ENCODE assay signal across 25 mouse cellular contexts in the genomic region with DNA sequence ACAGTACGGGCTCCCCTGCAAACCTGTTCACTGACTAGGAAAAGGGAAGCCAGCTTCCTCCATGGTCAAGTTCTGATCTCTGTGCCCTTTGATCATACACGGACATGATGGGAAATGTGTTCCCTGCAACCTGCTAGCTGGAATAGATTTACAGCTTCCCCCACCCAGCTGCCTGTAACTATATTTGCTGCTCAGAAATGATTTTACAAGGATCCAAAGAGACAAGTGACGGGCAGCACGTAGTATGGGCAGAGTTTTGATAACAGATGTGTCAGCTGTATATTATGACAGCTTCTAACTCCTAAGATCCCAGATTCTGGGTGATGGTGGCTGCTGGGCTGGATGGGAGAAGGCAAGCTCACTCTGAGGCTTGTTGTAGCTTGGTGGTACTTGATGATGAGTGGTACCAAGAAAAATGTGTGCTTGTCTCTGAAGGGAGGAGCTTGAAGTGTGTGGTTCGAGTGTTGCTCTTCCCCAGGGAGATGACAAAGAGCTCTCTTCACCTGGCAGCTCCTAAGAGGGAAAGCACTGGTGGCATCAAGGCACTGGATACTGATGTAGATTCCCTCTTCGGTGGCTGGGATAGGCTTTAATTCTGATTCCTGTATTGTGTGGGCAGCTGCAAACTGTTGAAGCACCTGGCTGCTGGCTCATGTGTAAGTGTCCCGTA. TPM values are rescaled to one million over a fixed set of nuclear protein-coding genes. Genes with fewer than 3 reads are reported as not detected.
DNase-seq lines count a peak whose midpoint lies in the region; ATAC-seq and TF ChIP-seq lines count a peak whose summit lies in the region.
"Had no signal": no experiment of that assay in that cellular context is flagged by ENCODE, and none has a peak within 500 bp of the region (broad histone marks: within the 10 kb centered on the region; RNA-seq: fewer than 3 reads in every experiment).

No protein-coding gene starts in this region.

- peak; percentile 53 for DNase-seq in midbrain, embryonic 11.5 days (ENCODE audit: low spot score, missing footprints)
- DNase-seq in NIH3T3 (ENCODE audit: low read depth), result peak; percentile 38
- DNase-seq in cerebellum, adult 11-12 months, result no peak
- DNase-seq in embryo, embryonic 10 days (ENCODE audit: low spot score), result no peak
- DNase-seq: adrenal gland, postnatal 36 days; cerebellum, adult 2 months; cerebellum, postnatal 14 days; gastrocnemius, postnatal 14 days; heart, postnatal 4 days; kidney, adult 2 months; kidney, postnatal 4 days; layer of hippocampus, postnatal 36 days; left cerebral cortex, postnatal 4 days; liver, postnatal 0 days; midbrain, embryonic 14.5 days; right cerebral cortex, postnatal 4 days had no signal

- no peak overlapping the region for H3K27ac ChIP-seq in midbrain, embryonic 11.5 days (ENCODE audit: low read depth, low read length)
- no peak overlapping the region for H3K27ac ChIP-seq in midbrain, embryonic 15.5 days
- peak overlapping the region; percentile 92 for H3K27ac ChIP-seq in intestine, postnatal 0 days (ENCODE audit: low read depth, low read length)
- H3K27ac ChIP-seq: hindbrain, embryonic 13.5 days; kidney, postnatal 0 days; liver, embryonic 12.5 days; macrophage; neural tube, embryonic 12.5 days had no signal

- no peaks in the 10 kb centered on the region for H3K27me3 ChIP-seq in midbrain, embryonic 11.5 days (ENCODE audit: control insufficient read depth, insufficient read depth, low read length)
- H3K27me3 ChIP-seq in midbrain, embryonic 15.5 days (replicated peaks), result no peaks in the 10 kb centered on the region
- H3K27me3 ChIP-seq in intestine, postnatal 0 days (replicated peaks; ENCODE audit: control insufficient read depth, insufficient read depth, low read length), result no peaks in the 10 kb centered on the region
- H3K27me3 ChIP-seq: hindbrain, embryonic 13.5 days; liver, embryonic 12.5 days; neural tube, embryonic 12.5 days had no signal

- H3K36me3 ChIP-seq in midbrain, embryonic 11.5 days (ENCODE audit: control insufficient read depth, insufficient read depth, low read length), result no peaks in the 10 kb centered on the region
- no peaks in the 10 kb centered on the region for H3K36me3 ChIP-seq in midbrain, embryonic 15.5 days (replicated peaks)
- no peaks in the 10 kb centered on the region for H3K36me3 ChIP-seq in intestine, postnatal 0 days (ENCODE audit: control insufficient read depth, insufficient read depth)
- H3K36me3 ChIP-seq: hindbrain, embryonic 13.5 days; liver, embryonic 12.5 days; neural tube, embryonic 12.5 days had no signal

- H3K4me2 ChIP-seq in midbrain, embryonic 11.5 days, result no peak overlapping the region
- H3K4me2 ChIP-seq in midbrain, embryonic 15.5 days, result no peak overlapping the region
- H3K4me2 ChIP-seq in intestine, postnatal 0 days (replicated peaks; ENCODE audit: low read depth), result no peak overlapping the region
- H3K4me2 ChIP-seq: hindbrain, embryonic 13.5 days; liver, embryonic 12.5 days; neural tube, embryonic 12.5 days had no signal

- H3K9me3 ChIP-seq in midbrain, embryonic 11.5 days (ENCODE audit: control insufficient read depth, low read length), result no peaks in the 10 kb centered on the region
- H3K9me3 ChIP-seq in midbrain, embryonic 15.5 days, result no peaks in the 10 kb centered on the region
- no peaks in the 10 kb centered on the region for H3K9me3 ChIP-seq in intestine, postnatal 0 days (ENCODE audit: control insufficient read depth)
- H3K9me3 ChIP-seq: hindbrain, embryonic 13.5 days; liver, embryonic 12.5 days; neural tube, embryonic 12.5 days had no signal

- no peaks in the 10 kb centered on the region for H3K4me1 ChIP-seq in midbrain, embryonic 11.5 days (ENCODE audit: control insufficient read depth, insufficient read depth, low read length)
- H3K4me1 ChIP-seq in midbrain, embryonic 15.5 days, result no peaks in the 10 kb centered on the region
- peaks cover 11% of the 10 kb centered on the region; the same call in 1 of the 2 replicates for H3K4me1 ChIP-seq in intestine, postnatal 0 days (replicated peaks; ENCODE audit: control insufficient read depth, insufficient read depth, low read length)
- H3K4me1 ChIP-seq: liver, embryonic 12.5 days; neural tube, embryonic 12.5 days had no signal

- 84% methylated on average over 7 of the region's 7 CpGs for WGBS in midbrain, embryonic 11.5 days
- 83% methylated on average over 7 of the region's 7 CpGs for WGBS in midbrain, embryonic 15.5 days
- 51% methylated on average over 7 of the region's 7 CpGs for WGBS in intestine, postnatal 0 days

- ATAC-seq in midbrain, embryonic 11.5 days (ENCODE audit: low FRiP score), result no peak
- no peak for ATAC-seq in midbrain, embryonic 15.5 days (replicated peaks)
- peak; percentile 50; the same call in 1 of the 2 replicates for ATAC-seq in intestine, postnatal 0 days
- ATAC-seq in CD4-positive, CD25-positive, alpha-beta regulatory T cell, adult 4 months, result no peak
- ATAC-seq: forebrain, embryonic 14.5 days; liver, embryonic 12.5 days; liver, postnatal 0 days had no signal

- no peak overlapping the region for H3K9ac ChIP-seq in midbrain, embryonic 11.5 days (ENCODE audit: low read length)
- H3K9ac ChIP-seq in midbrain, embryonic 15.5 days, result no peak overlapping the region
- no peak overlapping the region for H3K9ac ChIP-seq in intestine, postnatal 0 days (ENCODE audit: low read depth, low read length)
- H3K9ac ChIP-seq: hindbrain, embryonic 13.5 days; liver, embryonic 12.5 days; liver, postnatal 0 days; neural tube, embryonic 12.5 days had no signal

- TF ChIP-seq CTCF in intestine, postnatal 0 days (IDR thresholded peaks at IDR 0.05; ENCODE audit: low read depth), result no peak

- no peak overlapping the region for H3K4me3 ChIP-seq in midbrain, embryonic 11.5 days (ENCODE audit: low read depth, low read length)
- no peak overlapping the region for H3K4me3 ChIP-seq in midbrain, embryonic 15.5 days
- no peak overlapping the region for H3K4me3 ChIP-seq in intestine, postnatal 0 days (ENCODE audit: low read depth, low read length)
- H3K4me3 ChIP-seq: hindbrain, embryonic 13.5 days; liver, embryonic 12.5 days; neural tube, embryonic 12.5 days had no signal

RNA-seq across cellular contexts. Expression of a gene that starts 59.4 kb away (rescaled TPM):
- 7.2 and 7.4 TPM in 2 replicates for polyA plus RNA-seq in midbrain, embryonic 11.5 days (2014; fragmentation: Nextera tagmentation; extraction: Ambion mirVana)
- polyA plus RNA-seq in midbrain, embryonic 15.5 days (2015; fragmentation: Nextera tagmentation; extraction: Ambion mirVana), result 8.9 and 10.8 TPM in 2 replicates
- polyA plus RNA-seq in intestine, postnatal 0 days (2015; fragmentation: Nextera tagmentation; extraction: Ambion mirVana), result 20.5 and 22.2 TPM in 2 replicates
- polyA plus RNA-seq in CD4-positive, CD25-positive, alpha-beta regulatory T cell, adult 4 months (2017; shearing (Covaris generic)), result 10 to 100 TPM in 1 of 2 experiments, 1 to 10 TPM in 1; 5.6 to 13.0 TPM

Comparison
In these comparisons a context has a peak if more than half of its experiments do, and no peak if none do; other contexts are left out.
1. DNase-seq: peak in midbrain, embryonic 11.5 days (single experiment) and NIH3T3 (single experiment); none in cerebellum, adult 11-12 months (single experiment) and embryo, embryonic 10 days (single experiment).